Comparison of ENCODE assay signal across 37 mouse cellular contexts in the genomic region with DNA sequence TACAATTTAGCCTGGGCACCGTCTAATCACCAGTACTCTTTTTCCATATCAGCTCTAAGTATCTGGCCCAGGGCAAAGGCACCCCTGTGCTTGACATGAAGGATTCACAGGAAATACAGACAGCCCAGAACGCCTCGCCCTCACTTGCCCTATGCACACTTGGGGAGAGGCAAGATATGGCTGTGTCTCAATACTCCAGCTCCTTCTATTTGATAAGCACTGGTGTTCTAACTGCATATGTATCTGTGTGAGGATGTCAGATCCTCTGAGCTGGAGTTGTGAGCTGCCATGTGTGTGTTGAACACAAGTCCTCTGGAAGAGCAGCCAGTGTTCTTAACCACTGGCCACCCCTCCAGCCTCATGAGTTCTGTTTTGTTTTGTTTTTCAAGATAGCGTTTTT. TPM values are rescaled to one million over a fixed set of nuclear protein-coding genes. Genes with fewer than 3 reads are reported as not detected.
"Had no signal": no experiment of that assay in that cellular context is flagged by ENCODE, and none has a peak within 500 bp of the region (broad histone marks: within the 10 kb centered on the region; RNA-seq: fewer than 3 reads in every experiment).

No protein-coding gene starts in this region.

- H3K4me2 ChIP-seq: heart, embryonic 12.5 days; hindbrain, embryonic 12.5 days; hindbrain, embryonic 14.5 days; intestine, embryonic 15.5 days; limb, embryonic 12.5 days had no signal

- H3K9me3 ChIP-seq: heart, embryonic 10.5 days; heart, embryonic 12.5 days; hindbrain, embryonic 10.5 days; hindbrain, embryonic 12.5 days; intestine, embryonic 15.5 days; limb, embryonic 10.5 days; limb, embryonic 12.5 days had no signal

- H3K27ac ChIP-seq: gastrocnemius, adult 2 months; heart, embryonic 10.5 days; hindbrain, embryonic 10.5 days; hindbrain, embryonic 12.5 days; hindbrain, embryonic 14.5 days; intestine, embryonic 15.5 days; layer of hippocampus, adult 2 months; left cerebral cortex, adult 2 months; limb, embryonic 10.5 days; limb, embryonic 12.5 days had no signal

- ATAC-seq: hindbrain, embryonic 16.5 days; inflammation-experienced regulatory T-cells, adult 6 months; intestine, embryonic 15.5 days; intestine, postnatal 0 days had no signal

- H3K4me3 ChIP-seq: gastrocnemius, adult 2 months; heart, embryonic 10.5 days; heart, embryonic 12.5 days; hindbrain, embryonic 10.5 days; hindbrain, embryonic 12.5 days; intestine, embryonic 15.5 days; layer of hippocampus, adult 2 months; left cerebral cortex, adult 2 months; limb, embryonic 10.5 days; limb, embryonic 12.5 days had no signal

- H3K9ac ChIP-seq: heart, embryonic 12.5 days; hindbrain, embryonic 12.5 days; hindbrain, embryonic 14.5 days; intestine, embryonic 15.5 days; limb, embryonic 12.5 days had no signal

- DNase-seq: gastrocnemius, adult 2 months; gastrocnemius, postnatal 10 days; gastrocnemius, postnatal 25 days; heart, adult 18-20 months; heart, postnatal 10 days; heart, postnatal 4 days; kidney, adult 18-20 months; kidney, adult 8-10 months; kidney, postnatal 10 days; kidney, postnatal 25 days; kidney, postnatal 4 days had no signal

- H3K27me3 ChIP-seq: heart, embryonic 12.5 days; hindbrain, embryonic 12.5 days; intestine, embryonic 15.5 days; limb, embryonic 12.5 days had no signal

- H3K4me1 ChIP-seq: hindbrain, embryonic 10.5 days; hindbrain, embryonic 12.5 days; intestine, embryonic 15.5 days; limb, embryonic 10.5 days; limb, embryonic 12.5 days had no signal

RNA-seq across cellular contexts. Expression of a gene that starts 16.9 kb away (rescaled TPM):
- total RNA-seq: gastrocnemius, adult 2 months; gastrocnemius, postnatal 10 days; gastrocnemius, postnatal 25 days; gastrocnemius, postnatal 4 days; granulocyte monocyte progenitor cell, adult 5-6 weeks; heart, adult 18-20 months; heart, adult 8-10 months; heart, postnatal 10 days; heart, postnatal 25 days; heart, postnatal 4 days; layer of hippocampus, adult 2 months; layer of hippocampus, postnatal 10 days; layer of hippocampus, postnatal 25 days; left cerebral cortex, adult 2 months; left cerebral cortex, postnatal 14 days; left cerebral cortex, postnatal 36 days; liver, adult 2 months had no signal
- polyA plus RNA-seq: frontal cortex, adult 2 months; heart, embryonic 10.5 days; heart, embryonic 12.5 days; heart, embryonic 14.5 days; hindbrain, embryonic 10.5 days; hindbrain, embryonic 12.5 days; hindbrain, embryonic 14.5 days; hindbrain, embryonic 16.5 days; inflammation-experienced regulatory T-cells, adult 6 months; intestine, embryonic 15.5 days; intestine, postnatal 0 days; kidney, embryonic 14.5 days; kidney, embryonic 16.5 days; limb, embryonic 10.5 days; limb, embryonic 12.5 days; liver, adult 2 months had no signal

RNA-seq across cellular contexts. Expression of a gene that starts 33.0 kb away (rescaled TPM):
- total RNA-seq: gastrocnemius, adult 2 months; gastrocnemius, postnatal 10 days; gastrocnemius, postnatal 25 days; heart, adult 18-20 months; heart, adult 8-10 months; heart, postnatal 10 days; heart, postnatal 25 days; heart, postnatal 4 days; layer of hippocampus, adult 2 months; layer of hippocampus, postnatal 10 days; layer of hippocampus, postnatal 25 days; left cerebral cortex, adult 2 months; left cerebral cortex, postnatal 14 days; left cerebral cortex, postnatal 36 days; liver, adult 2 months had no signal
- polyA plus RNA-seq: frontal cortex, adult 2 months had no signal
